Mouse (Mus musculus) ovary, postnatal 36 days (tissue): Measurements from ENCODE around the gene Pheta1.

ENCODE experiments used
- DNase-seq: peaks from one replicate; pipeline ENCODE4 v3.0.0; 2022; ENCODE audit warnings: low spot score, mixed read lengths

Pheta1 gene

GRCm38 (mm10) chr5:121889819-121890362 lies 41.1 kb downstream of the Pheta1 start:
- DNase-seq = no peak

- DNase-seq = no peak
These were observed 42.1 kb downstream of the Pheta1 start for GRCm38 (mm10) chr5:121890925-121891324.

GRCm38 (mm10) chr5:121892281-121892680 lies 43.5 kb downstream of the Pheta1 start:
- no peak for DNase-seq

- no peak for DNase-seq
These were observed 44.8 kb downstream of the Pheta1 start for GRCm38 (mm10) chr5:121893581-121893980.

GRCm38 (mm10) chr5:121894647-121895046 lies 45.9 kb downstream of the Pheta1 start:
- DNase-seq = no peak

- DNase-seq = no peak
These were observed 46.5 kb downstream of the Pheta1 start for GRCm38 (mm10) chr5:121895117-121895756.

GRCm38 (mm10) chr5:121902809-121903745 lies 54.3 kb downstream of the Pheta1 start:
- DNase-seq = no peak
